Mouse (Mus musculus): Measurements from ENCODE around the gene Gjb6. TPM values are rescaled to one million over a fixed set of nuclear protein-coding genes. Genes with fewer than 3 reads are reported as not detected.

Gjb6 gene
- not detected for polyA plus RNA-seq (2017; shearing (Covaris generic))

DNA sequence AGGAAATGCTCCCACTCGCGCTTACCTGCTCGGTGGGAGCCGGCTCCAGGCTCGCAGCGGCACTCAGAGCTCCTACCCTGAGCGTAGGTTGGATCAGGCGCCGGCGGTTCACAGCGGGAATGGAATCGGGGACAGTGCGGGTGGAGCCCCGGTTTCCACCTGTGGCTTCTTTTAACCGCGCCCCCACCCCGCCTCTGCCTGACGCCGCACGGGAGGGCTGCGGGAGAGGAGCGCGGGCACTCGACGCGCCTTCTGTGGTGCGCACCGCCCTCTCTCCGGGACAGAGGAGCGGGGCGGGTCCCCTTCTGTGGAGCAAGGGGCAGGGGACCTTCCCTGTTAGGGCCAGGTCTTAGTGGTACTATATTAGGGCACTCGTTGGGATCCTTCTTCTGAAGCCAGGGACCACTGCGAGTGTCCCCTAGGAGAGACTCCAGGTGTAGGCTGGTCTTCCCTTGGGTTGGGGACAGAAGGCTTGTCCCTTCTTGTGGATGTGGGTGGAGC lies at the start of gene Gjb6:
Gene Gjb6, minus strand, starts transcription at position 451 of the 501 bp plus-strand sequence.

DNA sequence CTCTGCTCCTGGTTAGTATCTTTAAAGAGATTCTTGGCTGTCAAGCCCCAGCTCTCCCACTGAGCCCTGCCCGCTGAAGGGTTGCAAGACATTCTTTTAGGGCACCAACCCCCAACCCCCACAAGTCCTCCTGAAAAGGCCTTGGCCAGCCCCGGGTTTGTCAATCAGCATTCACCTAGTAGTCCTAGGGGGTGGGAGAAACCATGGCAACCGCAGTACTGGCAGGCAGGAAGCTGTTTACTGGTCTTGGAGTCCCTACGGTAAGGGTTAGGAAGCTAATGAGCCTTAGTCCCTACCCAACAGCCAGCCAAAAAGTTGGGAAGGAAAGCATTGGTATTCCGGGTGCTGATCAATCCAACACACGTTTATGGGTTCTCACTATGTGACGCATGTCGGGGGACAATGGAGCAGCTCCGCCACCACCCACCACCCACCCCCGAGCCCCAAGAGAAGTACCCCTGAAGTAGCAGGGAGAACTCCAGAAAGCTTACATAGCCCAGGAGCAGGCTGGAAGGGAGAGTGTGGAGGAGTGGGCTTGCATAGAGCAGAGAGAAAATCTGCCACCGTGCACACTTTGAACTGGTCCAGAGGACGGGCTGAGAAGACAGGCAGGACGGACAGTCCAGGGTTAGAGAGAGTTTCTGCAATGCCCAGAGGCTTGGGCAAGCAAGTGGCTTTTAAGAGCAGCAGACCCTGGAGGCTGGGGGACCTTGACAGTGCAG lies 17.4 kb downstream of the Gjb6 start, which contains the start of gene Gm4491:
Gene Gm4491, minus strand, starts transcription at position 61 of the 722 bp plus-strand sequence.

DNA sequence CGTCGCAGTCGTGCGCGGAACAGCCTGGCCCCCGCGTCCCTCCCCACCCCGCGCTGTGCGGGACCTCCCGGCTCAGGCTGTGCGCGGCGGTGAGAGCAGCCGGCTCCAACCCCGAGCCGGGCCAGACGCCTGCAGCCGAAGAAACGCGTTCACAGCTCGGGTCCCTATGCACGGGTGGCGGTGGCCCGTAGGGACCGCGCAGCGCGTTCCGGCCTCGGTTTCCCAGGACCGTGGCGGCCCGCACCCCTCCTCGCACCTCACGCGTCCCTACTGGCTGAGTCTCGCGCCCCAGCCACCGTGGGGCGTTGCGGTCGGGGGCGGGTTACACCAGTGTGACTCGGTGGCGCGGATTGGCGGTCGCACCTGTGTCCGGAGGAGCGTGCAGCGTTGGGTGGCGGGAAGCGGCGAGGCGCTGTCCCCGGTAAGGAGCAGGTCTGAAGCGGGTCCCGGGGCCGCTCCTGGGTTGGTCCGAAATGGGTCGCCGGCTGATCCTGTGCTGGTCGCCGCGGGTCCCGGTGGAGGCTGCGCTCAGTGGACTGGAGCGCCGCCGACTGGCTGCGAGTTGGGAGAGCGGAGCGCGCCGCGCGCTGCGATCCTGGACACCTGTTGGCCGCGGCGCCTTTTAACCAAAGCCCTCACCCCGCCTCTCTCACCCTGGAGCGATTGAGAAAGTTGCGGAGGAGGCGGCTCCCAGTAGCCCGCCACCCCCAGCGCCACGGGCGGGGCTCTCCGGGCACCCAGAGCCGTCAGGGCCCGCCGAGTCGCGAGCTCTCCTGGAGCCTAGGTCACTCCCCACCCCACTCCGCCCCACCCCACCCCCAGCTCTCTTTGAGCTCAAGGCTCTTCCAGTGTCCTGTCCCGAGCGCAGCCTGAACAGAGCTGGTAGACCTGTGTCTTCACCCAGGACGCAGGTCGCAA lies 29.0 kb downstream of the Gjb6 start, which contains the start of gene Gjb2:
Gene Gjb2, minus strand, starts transcription at position 597 of the 918 bp plus-strand sequence.

Other genes starting within 250 kb of the Gjb6 start
- 70.4 TPM for gene Zmym2, start 247.0 kb downstream of the Gjb6 start, polyA plus RNA-seq (2017; shearing (Covaris generic))
- gene Gja3, start 75.5 kb downstream of the Gjb6 start, polyA plus RNA-seq (2017; shearing (Covaris generic)) = not detected
- gene Gjb2, start 28.9 kb downstream of the Gjb6 start, polyA plus RNA-seq (2017; shearing (Covaris generic)) = 0.46 TPM
- gene Gm4491, start 17.7 kb downstream of the Gjb6 start, polyA plus RNA-seq (2017; shearing (Covaris generic)) = not detected